Mouse (Mus musculus): ENCODE results near the gene Foxp2. TPM values are rescaled to one million over a fixed set of nuclear protein-coding genes. Genes with fewer than 3 reads are reported as not detected.

The Foxp2 gene
- 7.9 and 8.7 TPM in 2 replicates for polyA plus RNA-seq (2014; fragmentation: Nextera tagmentation; extraction: Ambion mirVana)

GRCm38 (mm10) chr6:14901183-14901970, at the start of gene Foxp2:
Gene Foxp2, plus strand, starts transcription at chr6:14901349.
- ATAC-seq (ENCODE audit: low FRiP score, low TSS enrichment), result peak; percentile 79
- peaks cover 24% of the 10 kb centered on the region for H3K27me3 ChIP-seq (ENCODE audit: control insufficient read depth, insufficient read depth, low read length)
- no peaks in the 10 kb centered on the region for H3K36me3 ChIP-seq (ENCODE audit: control insufficient read depth, insufficient read depth, low read length)
- no peak within 1 kb of the TSS for H3K27ac ChIP-seq (ENCODE audit: low read depth, low read length)
- peak within 1 kb of the TSS; percentile 59 for H3K9ac ChIP-seq (ENCODE audit: low read depth, low read length)
- H3K4me3 ChIP-seq (ENCODE audit: low read length), result peak within 1 kb of the TSS; percentile 66
- WGBS, result under 1% methylated on average over 77 of the region's 80 CpGs
- H3K4me1 ChIP-seq (ENCODE audit: control insufficient read depth, insufficient read depth, low read length), result 0 out of 2 replicates have a peak, but pooled peaks cover 13% of the 10 kb centered on the region
- peak within 1 kb of the TSS; percentile 93 for H3K4me2 ChIP-seq (replicated peaks; ENCODE audit: low read depth, low read length)
- H3K9me3 ChIP-seq (ENCODE audit: control insufficient read depth, low read length), result no peaks in the 10 kb centered on the region

- no peaks in the 10 kb centered on the region for H3K36me3 ChIP-seq (ENCODE audit: control insufficient read depth, insufficient read depth, low read length)
- H3K4me2 ChIP-seq (replicated peaks; ENCODE audit: low read depth, low read length), result no peak overlapping the region
- no peaks in the 10 kb centered on the region for H3K27me3 ChIP-seq (ENCODE audit: control insufficient read depth, insufficient read depth, low read length)
- ATAC-seq (ENCODE audit: low FRiP score, low TSS enrichment), result no peak
- no peak overlapping the region for H3K9ac ChIP-seq (ENCODE audit: low read depth, low read length)
- no peak overlapping the region for H3K4me3 ChIP-seq (ENCODE audit: low read length)
- H3K9me3 ChIP-seq (ENCODE audit: control insufficient read depth, low read length), result no peaks in the 10 kb centered on the region
- no peak overlapping the region for H3K27ac ChIP-seq (ENCODE audit: low read depth, low read length)
- H3K4me1 ChIP-seq (ENCODE audit: control insufficient read depth, insufficient read depth, low read length), result no peaks in the 10 kb centered on the region
Measured at GRCm38 (mm10) chr6:14885199-14885598, 15.9 kb upstream of the Foxp2 start.

- H3K4me3 ChIP-seq (ENCODE audit: low read length), result no peak overlapping the region
- H3K4me2 ChIP-seq (replicated peaks; ENCODE audit: low read depth, low read length), result no peak overlapping the region
- 0 out of 2 replicates have a peak, but pooled peaks cover 13% of the 10 kb centered on the region for H3K4me1 ChIP-seq (ENCODE audit: control insufficient read depth, insufficient read depth, low read length)
- no peaks in the 10 kb centered on the region for H3K36me3 ChIP-seq (ENCODE audit: control insufficient read depth, insufficient read depth, low read length)
- no peaks in the 10 kb centered on the region for H3K9me3 ChIP-seq (ENCODE audit: control insufficient read depth, low read length)
- H3K27me3 ChIP-seq (ENCODE audit: control insufficient read depth, insufficient read depth, low read length), result peaks cover 16% of the 10 kb centered on the region
- WGBS, result 3% methylated on average over 2 of the region's 2 CpGs
- H3K9ac ChIP-seq (ENCODE audit: low read depth, low read length), result no peak overlapping the region
- no peak overlapping the region for H3K27ac ChIP-seq (ENCODE audit: low read depth, low read length)
- no peak for ATAC-seq (ENCODE audit: low FRiP score, low TSS enrichment)
Measured at GRCm38 (mm10) chr6:14897028-14897427, 4.1 kb upstream of the Foxp2 start.

GRCm38 (mm10) chr6:14898096-14898855, 2.9 kb upstream of the Foxp2 start:
- Histone ChIP-seq H3K9ac (ENCODE audit: low read depth, low read length) (peak overlapping the region; percentile 37; the same call in 1 of the 2 replicates), H3K4me2 (replicated peaks; ENCODE audit: low read depth, low read length) (peak overlapping the region; percentile 64), H3K27ac (ENCODE audit: low read depth, low read length) (no peak overlapping the region), H3K4me1 (ENCODE audit: control insufficient read depth, insufficient read depth, low read length) (0 out of 2 replicates have a peak, but pooled peaks cover 13% of the 10 kb centered on the region), H3K4me3 (ENCODE audit: low read length) (peak overlapping the region; percentile 33), H3K36me3 (ENCODE audit: control insufficient read depth, insufficient read depth, low read length) (no peaks in the 10 kb centered on the region), H3K27me3 (ENCODE audit: control insufficient read depth, insufficient read depth, low read length) (peaks cover 22% of the 10 kb centered on the region), H3K9me3 (ENCODE audit: control insufficient read depth, low read length) (no peaks in the 10 kb centered on the region)
- peak; percentile 9; the same call in 1 of the 2 replicates for ATAC-seq (ENCODE audit: low FRiP score, low TSS enrichment)
- WGBS, result 3% methylated on average over 31 of the region's 31 CpGs

- ATAC-seq (ENCODE audit: low FRiP score, low TSS enrichment), result no peak
- no peak overlapping the region for H3K4me3 ChIP-seq (ENCODE audit: low read length)
- WGBS, result 12% methylated on average over 19 of the region's 19 CpGs
- peaks cover 24% of the 10 kb centered on the region for H3K27me3 ChIP-seq (ENCODE audit: control insufficient read depth, insufficient read depth, low read length)
- H3K9ac ChIP-seq (ENCODE audit: low read depth, low read length), result no peak overlapping the region
- no peaks in the 10 kb centered on the region for H3K36me3 ChIP-seq (ENCODE audit: control insufficient read depth, insufficient read depth, low read length)
- H3K4me1 ChIP-seq (ENCODE audit: control insufficient read depth, insufficient read depth, low read length), result 0 out of 2 replicates have a peak, but pooled peaks cover 13% of the 10 kb centered on the region
- H3K4me2 ChIP-seq (replicated peaks; ENCODE audit: low read depth, low read length), result peak overlapping the region; percentile 93
- H3K27ac ChIP-seq (ENCODE audit: low read depth, low read length), result no peak overlapping the region
- no peaks in the 10 kb centered on the region for H3K9me3 ChIP-seq (ENCODE audit: control insufficient read depth, low read length)
Measured at GRCm38 (mm10) chr6:14899021-14899610, 2.0 kb upstream of the Foxp2 start.

- peak overlapping the region; percentile 59; the same call in 1 of the 2 replicates for H3K9ac ChIP-seq (ENCODE audit: low read depth, low read length)
- peak overlapping the region; percentile 93 for H3K4me2 ChIP-seq (replicated peaks; ENCODE audit: low read depth, low read length)
- peaks cover 24% of the 10 kb centered on the region for H3K27me3 ChIP-seq (ENCODE audit: control insufficient read depth, insufficient read depth, low read length)
- peak overlapping the region; percentile 66 for H3K4me3 ChIP-seq (ENCODE audit: low read length)
- ATAC-seq (ENCODE audit: low FRiP score, low TSS enrichment), result peak; percentile 39; the same call in 1 of the 2 replicates
- H3K27ac ChIP-seq (ENCODE audit: low read depth, low read length), result no peak overlapping the region
- H3K4me1 ChIP-seq (ENCODE audit: control insufficient read depth, insufficient read depth, low read length), result 0 out of 2 replicates have a peak, but pooled peaks cover 13% of the 10 kb centered on the region
- no peaks in the 10 kb centered on the region for H3K36me3 ChIP-seq (ENCODE audit: control insufficient read depth, insufficient read depth, low read length)
- under 1% methylated on average over 29 of the region's 29 CpGs for WGBS
- H3K9me3 ChIP-seq (ENCODE audit: control insufficient read depth, low read length), result no peaks in the 10 kb centered on the region
Measured at GRCm38 (mm10) chr6:14899936-14900578, 1.1 kb upstream of the Foxp2 start.

- no peak overlapping the region for H3K27ac ChIP-seq (ENCODE audit: low read depth, low read length)
- peak overlapping the region; percentile 66 for H3K4me3 ChIP-seq (ENCODE audit: low read length)
- H3K9me3 ChIP-seq (ENCODE audit: control insufficient read depth, low read length), result no peaks in the 10 kb centered on the region
- 0 out of 2 replicates have a peak, but pooled peaks cover 13% of the 10 kb centered on the region for H3K4me1 ChIP-seq (ENCODE audit: control insufficient read depth, insufficient read depth, low read length)
- peaks cover 24% of the 10 kb centered on the region for H3K27me3 ChIP-seq (ENCODE audit: control insufficient read depth, insufficient read depth, low read length)
- H3K4me2 ChIP-seq (replicated peaks; ENCODE audit: low read depth, low read length), result peak overlapping the region; percentile 93
- no peaks in the 10 kb centered on the region for H3K36me3 ChIP-seq (ENCODE audit: control insufficient read depth, insufficient read depth, low read length)
- under 1% methylated on average over 20 of the region's 20 CpGs for WGBS
- H3K9ac ChIP-seq (ENCODE audit: low read depth, low read length), result peak overlapping the region; percentile 59; the same call in 1 of the 2 replicates
- peak; percentile 78 for ATAC-seq (ENCODE audit: low FRiP score, low TSS enrichment)
Measured at GRCm38 (mm10) chr6:14900579-14901021, 549 bp upstream of the Foxp2 start.

- Histone ChIP-seq H3K27me3 (ENCODE audit: control insufficient read depth, insufficient read depth, low read length) (peaks cover 24% of the 10 kb centered on the region), H3K4me3 (ENCODE audit: low read length) (peak overlapping the region; percentile 66), H3K36me3 (ENCODE audit: control insufficient read depth, insufficient read depth, low read length) (no peaks in the 10 kb centered on the region), H3K4me2 (replicated peaks; ENCODE audit: low read depth, low read length) (peak overlapping the region; percentile 93), H3K9ac (ENCODE audit: low read depth, low read length) (peak overlapping the region; percentile 59; the same call in 1 of the 2 replicates), H3K27ac (ENCODE audit: low read depth, low read length) (no peak overlapping the region), H3K9me3 (ENCODE audit: control insufficient read depth, low read length) (no peaks in the 10 kb centered on the region), H3K4me1 (ENCODE audit: control insufficient read depth, insufficient read depth, low read length) (0 out of 2 replicates have a peak, but pooled peaks cover 13% of the 10 kb centered on the region)
- WGBS, result 4% methylated on average over 13 of the region's 13 CpGs
- ATAC-seq (ENCODE audit: low FRiP score, low TSS enrichment), result no peak
Measured at GRCm38 (mm10) chr6:14901971-14902670, 972 bp downstream of the Foxp2 start.

Data from kidney, embryonic 14.5 days (tissue).